Mouse (Mus musculus): ENCODE measurements around the gene Nagk.
"Not testable (repeated sequence)": the region's sequence is repeated elsewhere in the genome, so short reads cannot be mapped to it uniquely, and the experiment has no call there.

The Nagk gene

DNA sequence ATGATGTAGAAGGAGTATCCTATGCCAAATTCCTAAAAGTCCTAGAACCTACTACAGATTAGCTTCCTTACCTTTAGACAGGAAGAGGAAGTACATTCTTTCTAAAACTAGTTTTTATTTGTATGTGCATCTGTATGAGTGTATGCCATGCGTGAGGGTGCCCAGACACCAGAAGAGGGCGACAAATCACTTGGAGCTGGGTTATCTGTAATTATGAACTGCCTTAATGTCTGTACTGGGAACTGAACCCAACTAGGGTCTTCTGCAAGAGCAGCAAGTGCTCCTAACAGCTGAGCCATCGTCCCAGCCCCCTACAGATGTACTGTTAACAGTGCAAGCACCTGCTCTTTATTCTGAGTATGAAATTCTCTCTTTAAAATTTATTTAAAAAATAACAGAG, 21.0 kb downstream of the Nagk start:
- DNase-seq (ENCODE audit: low spot score in 2 of 2) = no peak

DNA sequence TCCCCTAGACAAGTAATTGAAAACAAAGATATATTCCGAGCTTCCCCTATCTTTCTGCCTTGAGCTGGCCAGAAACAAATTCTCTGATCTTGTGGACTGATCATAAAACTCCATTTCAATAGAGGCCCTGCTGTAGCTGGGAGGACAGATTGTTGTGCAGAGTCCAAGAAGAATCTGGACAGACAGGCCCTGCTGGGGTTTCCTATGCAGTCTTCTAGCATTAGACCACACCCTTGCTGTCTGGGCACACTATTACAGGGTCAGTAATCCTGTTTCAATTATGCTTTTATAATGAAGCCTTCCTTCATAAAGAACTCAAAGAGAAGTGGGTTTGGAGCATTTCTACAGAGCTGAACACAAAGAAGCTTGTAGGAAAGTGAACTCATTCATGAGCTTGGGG, 24.2 kb downstream of the Nagk start:
- DNase-seq (ENCODE audit: low spot score in 2 of 2) = no peak

DNA sequence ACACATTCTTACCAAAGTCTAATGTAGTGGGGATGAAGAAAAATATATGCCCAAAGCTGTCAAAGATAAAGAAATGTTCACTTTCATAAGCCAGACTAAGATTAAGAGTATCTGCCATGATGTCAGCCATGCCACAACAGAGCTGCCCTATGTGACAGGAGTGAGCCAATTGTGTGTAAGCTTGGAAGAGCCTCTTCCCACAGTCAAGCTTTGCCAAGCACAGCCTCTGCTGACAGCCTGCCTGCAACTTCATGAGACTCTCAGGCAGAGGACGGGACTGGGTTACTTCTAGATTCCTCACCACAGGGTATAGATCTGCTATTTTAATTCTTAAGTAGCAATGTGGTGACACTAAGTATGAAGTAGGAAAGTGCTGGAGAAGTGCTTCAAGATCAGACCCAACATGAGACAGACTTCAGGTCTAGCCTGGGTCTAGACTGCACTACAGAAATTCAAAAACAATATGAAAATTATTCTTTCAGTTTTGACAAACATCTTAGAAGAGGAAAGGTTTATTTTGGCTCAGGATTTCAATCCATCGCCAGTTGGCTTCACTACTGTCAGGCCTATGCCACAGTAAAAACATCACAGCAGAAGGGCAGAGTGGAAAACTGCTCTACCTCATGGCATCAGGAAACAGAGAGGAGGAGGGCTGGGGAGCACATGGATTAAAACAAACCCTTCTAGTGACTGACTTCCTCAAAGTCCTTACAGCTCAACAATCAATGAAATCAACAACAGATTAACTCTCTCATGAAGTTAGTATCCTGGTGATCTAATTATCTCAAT, 26.1 kb downstream of the Nagk start:
- no peak for DNase-seq (ENCODE audit: low spot score in 2 of 2)

DNA sequence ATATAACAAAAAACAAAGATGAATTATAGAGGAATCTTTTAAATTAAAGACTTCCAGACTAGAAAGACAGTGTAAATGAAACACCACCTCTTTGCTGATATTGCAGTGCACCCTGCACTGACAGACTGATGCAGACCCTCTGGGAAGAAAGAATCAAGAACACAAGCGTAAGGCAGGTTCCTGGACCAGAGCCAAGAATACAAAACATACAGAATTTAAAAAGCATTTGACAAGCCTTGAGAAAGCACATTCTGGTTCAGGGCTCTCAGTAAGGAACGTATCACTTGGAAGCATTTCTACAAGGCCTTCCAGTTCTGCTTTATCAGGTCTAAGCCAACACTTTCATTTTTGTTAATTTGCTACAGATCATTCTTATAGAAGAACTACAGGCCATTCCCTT, 27.1 kb downstream of the Nagk start:
- DNase-seq (ENCODE audit: low spot score in 2 of 2) = no peak

DNA sequence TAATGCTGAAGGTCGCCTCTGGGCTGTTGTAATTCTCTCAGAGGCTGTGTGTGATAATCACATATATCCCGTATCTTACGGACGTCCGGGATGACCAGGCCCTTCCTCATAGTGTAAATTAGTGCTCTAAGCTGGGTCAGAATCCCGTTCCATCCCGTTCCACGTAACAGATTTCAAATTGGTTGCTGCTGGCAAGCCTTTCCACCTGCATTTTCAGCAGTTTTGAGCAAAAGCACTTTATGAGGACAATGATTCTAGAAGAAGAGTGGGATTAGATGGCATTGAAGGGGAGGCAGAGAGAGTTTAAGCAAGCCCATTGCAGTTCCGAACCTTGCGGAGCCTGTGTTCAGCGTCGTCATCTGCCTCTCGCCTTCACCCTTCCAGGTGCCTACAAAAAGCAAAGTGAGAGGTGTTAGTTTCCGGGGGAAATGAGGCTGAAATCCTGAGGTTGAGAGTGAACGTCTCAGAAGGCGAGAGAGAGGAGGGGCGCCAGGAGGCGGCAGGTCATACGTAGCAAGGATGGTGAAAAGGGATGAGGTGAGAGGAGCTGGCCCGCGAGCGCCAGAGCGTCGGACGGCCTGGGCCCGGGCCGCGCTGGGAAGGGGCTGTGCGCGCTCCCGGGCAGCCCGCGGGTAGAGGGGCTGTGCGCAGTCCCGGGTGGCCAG, 36.3 kb downstream of the Nagk start:
- DNase-seq (ENCODE audit: low spot score in 2 of 2) = no peak

DNA sequence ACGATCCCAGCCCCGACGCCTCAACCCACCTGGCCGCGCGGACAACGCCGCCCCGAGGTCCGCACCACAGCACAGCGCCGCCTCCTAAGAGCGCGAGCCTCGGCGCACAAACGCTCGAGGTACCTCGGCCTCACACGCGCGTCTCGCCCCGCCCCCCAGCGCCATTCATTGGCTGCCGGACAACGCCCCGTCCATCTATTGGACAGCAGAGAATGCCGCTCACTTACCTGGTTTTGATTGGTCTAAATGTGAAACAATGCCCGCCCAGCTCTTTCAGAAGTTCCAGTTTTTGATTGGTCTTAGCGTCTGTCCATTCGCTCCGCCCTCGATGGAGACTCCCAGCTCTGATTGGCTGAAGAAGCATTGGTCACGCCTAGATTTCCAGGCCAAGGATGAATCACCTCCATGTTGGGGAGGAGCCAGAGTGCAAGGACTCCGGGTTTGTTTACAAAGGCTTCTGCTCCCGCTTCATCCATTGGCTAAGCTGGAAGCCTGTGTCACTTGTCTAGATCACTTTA, 36.9 kb downstream of the Nagk start, which contains the start of gene Paip2b:
Gene Paip2b (minus strand): TSS at position 136 of the 518 bp plus-strand sequence.
- peak; percentile 98 to 99 for DNase-seq (ENCODE audit: low spot score in 2 of 2)

DNA sequence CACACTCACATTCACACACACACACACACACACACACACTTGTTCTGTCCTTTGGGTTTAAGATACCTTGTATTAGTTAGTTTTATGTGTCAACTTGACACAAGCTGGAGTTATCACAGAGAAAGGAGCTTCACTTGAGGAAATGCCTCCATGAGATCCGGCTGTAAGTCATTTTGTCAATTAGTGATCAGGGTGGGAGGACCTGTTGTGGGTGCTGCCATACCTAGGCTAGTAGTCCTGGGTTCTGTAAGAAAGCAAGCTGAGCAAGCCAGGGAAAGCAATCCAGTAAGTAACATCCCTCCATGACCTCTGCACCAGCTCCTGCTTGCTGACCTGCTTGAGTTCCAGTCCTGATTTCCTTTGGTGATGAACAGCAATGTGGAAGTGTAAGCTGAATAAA, 37.6 kb downstream of the Nagk start:
- DNase-seq (ENCODE audit: low spot score in 2 of 2) = not testable (repeated sequence)

DNA sequence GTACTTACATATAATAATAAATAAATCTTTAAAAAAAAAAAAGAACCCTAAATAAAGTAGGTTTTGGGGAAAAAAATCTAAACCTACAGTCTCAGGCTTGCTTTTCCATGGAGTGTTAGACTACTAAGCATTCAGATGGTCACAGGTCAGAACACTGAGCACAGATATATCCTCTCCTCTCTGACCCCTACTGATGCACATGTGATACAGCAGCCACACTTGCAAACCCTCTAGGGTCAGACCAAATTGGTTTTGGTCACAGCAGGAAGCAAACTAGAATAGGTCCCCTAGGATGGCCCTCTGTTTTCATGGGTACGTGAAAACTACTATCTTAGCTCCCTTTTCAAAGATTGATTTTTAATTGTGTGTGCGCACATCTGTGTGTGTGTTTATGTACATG, 42.0 kb downstream of the Nagk start:
- no peak for DNase-seq (ENCODE audit: low spot score in 2 of 2)

DNA sequence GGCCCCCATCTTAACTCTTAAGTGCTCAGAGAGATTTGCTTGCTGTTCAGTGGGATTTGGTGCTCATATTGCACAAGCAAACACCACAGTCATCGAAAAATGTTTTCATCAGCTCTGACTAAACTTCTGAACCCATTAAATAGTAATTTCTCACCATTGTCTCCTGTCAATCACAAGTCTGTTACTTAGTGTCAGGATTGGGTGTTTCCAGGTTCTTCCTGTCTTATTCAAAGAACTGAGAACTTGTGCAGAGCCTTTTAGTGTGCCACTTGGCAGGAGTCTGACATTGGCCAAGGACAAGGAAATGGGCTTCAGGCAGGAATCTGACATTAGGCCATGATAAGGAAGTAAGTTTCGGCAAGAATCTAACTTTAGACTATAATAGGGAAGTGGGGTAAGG, 43.3 kb downstream of the Nagk start:
- DNase-seq (ENCODE audit: low spot score in 2 of 2) = no peak

DNA sequence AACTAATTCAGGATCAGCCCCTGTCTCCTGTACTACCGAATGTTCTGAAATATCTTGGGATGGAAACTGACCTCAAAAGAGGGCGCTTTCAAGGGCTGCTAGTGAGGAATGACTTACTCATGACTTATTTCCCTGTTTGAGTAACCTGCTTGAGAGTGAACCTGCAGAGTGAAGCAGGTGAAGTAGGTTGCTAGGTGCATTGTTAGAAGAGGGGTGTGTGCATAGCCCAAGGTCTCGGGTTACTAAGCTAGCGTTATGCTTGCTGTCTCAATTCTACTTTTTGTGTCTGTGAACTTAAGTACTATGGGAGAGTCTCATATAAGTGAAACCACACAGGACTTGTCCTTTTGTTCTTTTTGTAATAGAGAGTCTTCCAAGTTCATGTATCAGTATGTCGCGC, 45.3 kb downstream of the Nagk start:
- no peak for DNase-seq (ENCODE audit: low spot score in 2 of 2)

DNA sequence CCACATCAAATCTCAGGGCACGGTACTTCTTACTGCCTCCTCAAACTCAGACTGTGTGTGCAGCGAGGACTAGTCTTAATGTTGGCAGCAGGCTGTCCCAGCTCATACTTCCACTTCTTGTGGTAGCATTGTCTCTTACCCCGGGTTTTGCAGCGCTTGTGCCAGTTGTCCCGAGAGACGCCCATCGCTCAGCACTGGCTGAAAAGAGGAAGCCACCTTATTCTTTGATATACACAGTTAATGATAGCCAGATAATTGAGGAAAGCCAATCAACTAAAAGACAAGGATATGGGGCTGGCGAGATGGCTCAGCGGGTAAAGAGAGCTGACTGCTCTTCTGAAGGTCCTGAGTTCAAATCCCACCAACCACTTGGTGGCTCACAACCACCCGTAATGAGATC, 50.1 kb downstream of the Nagk start:
- no peak for DNase-seq (ENCODE audit: low spot score in 2 of 2)

DNA sequence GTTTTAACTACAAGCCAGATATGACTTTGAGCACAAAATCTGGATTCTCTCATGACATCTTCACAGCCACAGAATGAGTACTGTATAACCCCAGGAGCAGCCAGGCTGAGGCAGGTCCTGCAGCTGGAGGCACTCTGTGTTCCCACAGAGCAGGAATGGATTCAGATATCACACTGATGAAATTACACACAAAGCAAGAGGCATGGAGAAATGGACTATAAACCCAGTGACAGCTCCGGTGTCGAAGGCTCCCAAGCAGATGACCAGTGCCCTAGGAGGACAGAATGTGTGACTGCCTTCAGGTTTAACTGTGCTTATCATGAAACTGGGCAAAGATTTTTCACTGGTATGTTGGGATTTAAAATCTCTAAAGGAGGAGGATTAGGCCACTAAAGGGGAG, 51.4 kb downstream of the Nagk start:
- DNase-seq (ENCODE audit: low spot score in 2 of 2) = no peak

DNA sequence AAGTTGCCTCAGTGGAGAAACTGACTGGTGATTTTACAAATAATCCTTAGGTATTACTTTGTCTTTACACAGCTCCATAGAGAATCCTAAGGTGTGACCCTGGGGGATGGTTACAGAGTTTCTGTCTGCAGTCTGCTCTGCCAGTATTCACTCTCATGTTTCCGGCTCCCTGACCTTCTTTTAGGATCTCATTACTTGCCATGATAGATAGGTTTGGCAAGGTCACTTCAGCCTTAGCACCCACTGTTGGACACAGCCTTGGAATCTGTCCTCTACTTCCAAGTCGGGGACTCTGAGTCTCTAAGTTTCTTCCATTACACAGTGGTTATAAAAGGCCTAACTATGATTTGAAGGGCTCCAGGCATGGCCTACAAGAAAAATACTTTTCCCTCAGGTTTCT, 54.7 kb downstream of the Nagk start:
- DNase-seq (ENCODE audit: low spot score in 2 of 2) = no peak

All from frontal cortex, postnatal 10 days (tissue).